Mouse (Mus musculus) cerebellum, adult 2 months (tissue): ENCODE data around the gene Olfr508. TPM values are rescaled to one million over a fixed set of nuclear protein-coding genes. Genes with fewer than 3 reads are reported as not detected.
A peak's percentile ranks its signal among the peaks of the same experiment; 100 is the strongest.
"Not testable (repeated sequence)": the region's sequence is repeated elsewhere in the genome, so short reads cannot be mapped to it uniquely, and the experiment has no call there.

Experiments
- DNase-seq, 2 experiments: peaks; one replicate each; pipeline ENCODE4 v3.0.0; 2021
- H3K27ac ChIP-seq: fragments of 200-500 bp; 2 replicates; pipeline ENCODE4 v1.5.1; 2012; ENCODE audit warnings: low read length, control low read depth, inconsistent platforms; ENCODE audit not compliant: insufficient read depth
- H3K27me3 ChIP-seq: fragments of 200-500 bp; 2 replicates; pipeline ENCODE4 v1.6.1; 2012; ENCODE audit warnings: inconsistent platforms, mild to moderate bottlenecking, low read length, moderate library complexity; ENCODE audit not compliant: control insufficient read depth, insufficient read depth
- H3K4me1 ChIP-seq: fragments of 200-500 bp; 2 replicates; pipeline ENCODE4 v1.6.1; 2011; ENCODE audit warnings: low read length; ENCODE audit not compliant: control insufficient read depth, insufficient read depth
- H3K4me3 ChIP-seq: fragments of 200-500 bp; replicated peaks from 2 replicates; pipeline ENCODE3; 2011; ENCODE audit warnings: mild to moderate bottlenecking, low read depth, low read length, control low read depth; ENCODE audit not compliant: insufficient read depth
- CTCF ChIP-seq: fragments of 200-500 bp; IDR thresholded peaks from 2 replicates; pipeline ENCODE4 v1.5.1; 2011; ENCODE audit warnings: low read depth, mild to moderate bottlenecking, control low read depth, low read length, moderate library complexity, borderline replicate concordance; ENCODE audit not compliant: insufficient read depth
- POLR2A ChIP-seq: fragments of 200-500 bp; IDR thresholded peaks from 2 replicates; pipeline ENCODE4 v1.6.1; 2011; ENCODE audit warnings: low read length, control low read depth, borderline replicate concordance; ENCODE audit not compliant: insufficient read depth
- WGBS: fragments of 180-500 bp; shearing (Covaris S2); methylation state at CpG from one replicate; pipeline ENCODE4 v1.1.7; 2018; 5-methylcytosine and 5-hydroxymethylcytosine counted together
- polyA plus RNA-seq: library from polyadenylated mRNA; depleted of rRNA; stranded (reverse); fragments of >200 nt; gene quantifications from 2 replicates; pipeline ENCODE4 v1.2.3, GENCODE M21; 2012; rRNA removed

The Olfr508 gene
- polyA plus RNA-seq: not detected in 2 replicates

- H3K27ac ChIP-seq: no peak within 1 kb of the TSS
- whole genome bisulfite sequencing: 84% methylated on average over 3 of the region's 3 CpGs
- DNase-seq: no peak
- H3K27me3 ChIP-seq: no peaks in the 10 kb centered on the region
- no peak for TF ChIP-seq POLR2A
- H3K4me3 ChIP-seq: no peak within 1 kb of the TSS
- no peaks in the 10 kb centered on the region for H3K4me1 ChIP-seq
Observed at GRCm38 (mm10) chr7:108629694-108630093, at the start of gene Olfr508. TSS of gene Olfr508 (plus strand) at chr7:108629994.

GRCm38 (mm10) chr7:108589797-108590196, 40.0 kb upstream of the Olfr508 start:
- 92% methylated on average over 1 of the region's 1 CpGs for WGBS
- Histone ChIP-seq H3K4me3 (no peak overlapping the region), H3K27ac (no peak overlapping the region), H3K27me3 (no peaks in the 10 kb centered on the region), H3K4me1 (no peaks in the 10 kb centered on the region)
- peak in 1 of 2 experiments; percentile 0 for DNase-seq
- TF ChIP-seq POLR2A (no peak), CTCF (no peak)

GRCm38 (mm10) chr7:108601916-108602315, 27.9 kb upstream of the Olfr508 start:
- WGBS: 70% methylated on average over 3 of the region's 3 CpGs
- not testable (repeated sequence) for H3K27me3 ChIP-seq, H3K27ac ChIP-seq, H3K4me3 ChIP-seq, DNase-seq, H3K4me1 ChIP-seq

- DNase-seq: no peak
- Histone ChIP-seq H3K27me3 (no peaks in the 10 kb centered on the region), H3K4me3 (no peak within 1 kb of the TSS), H3K4me1 (no peaks in the 10 kb centered on the region), H3K27ac (no peak within 1 kb of the TSS)
- no peak for TF ChIP-seq POLR2A
- no peak for TF ChIP-seq CTCF
Observed at GRCm38 (mm10) chr7:108610487-108610886, 19.3 kb upstream of the Olfr508 start, which contains the start of gene Olfr506. TSS of gene Olfr506 (plus strand) at chr7:108610787.

GRCm38 (mm10) chr7:108614110-108614509, 15.7 kb upstream of the Olfr508 start:
- H3K27me3 ChIP-seq: no peaks in the 10 kb centered on the region
- no peak for DNase-seq
- 86% methylated on average over 2 of the region's 2 CpGs for WGBS
- TF ChIP-seq POLR2A (no peak), CTCF (no peak)
- no peak overlapping the region for H3K27ac ChIP-seq
- no peak overlapping the region for H3K4me3 ChIP-seq
- no peaks in the 10 kb centered on the region for H3K4me1 ChIP-seq

GRCm38 (mm10) chr7:108616781-108617180, 13.0 kb upstream of the Olfr508 start:
- H3K4me3 ChIP-seq, DNase-seq, H3K27me3 ChIP-seq, H3K4me1 ChIP-seq, H3K27ac ChIP-seq: not testable (repeated sequence)
- WGBS: 51% methylated on average over 3 of the region's 3 CpGs

GRCm38 (mm10) chr7:108621514-108621913, 8.3 kb upstream of the Olfr508 start, which contains the start of gene Olfr507:
TSS of gene Olfr507 (plus strand) at chr7:108621814.
- Histone ChIP-seq H3K4me3 (no peak within 1 kb of the TSS), H3K27ac (no peak within 1 kb of the TSS), H3K4me1 (no peaks in the 10 kb centered on the region), H3K27me3 (no peaks in the 10 kb centered on the region)
- WGBS: 74% methylated on average over 2 of the region's 2 CpGs
- no peak for TF ChIP-seq POLR2A
- TF ChIP-seq CTCF: no peak
- DNase-seq: no peak

GRCm38 (mm10) chr7:108651806-108652205, 22.0 kb downstream of the Olfr508 start, which contains the start of gene Olfr509:
TSS of gene Olfr509 (minus strand) at chr7:108651906.
- no peak within 1 kb of the TSS for H3K27ac ChIP-seq
- H3K4me1 ChIP-seq: no peaks in the 10 kb centered on the region
- H3K4me3 ChIP-seq: no peak within 1 kb of the TSS
- no peak for DNase-seq
- TF ChIP-seq POLR2A (no peak), CTCF (no peak)
- H3K27me3 ChIP-seq: no peaks in the 10 kb centered on the region

GRCm38 (mm10) chr7:108662419-108662818, 32.6 kb downstream of the Olfr508 start:
- TF ChIP-seq POLR2A (no peak), CTCF (no peak)
- no peak for DNase-seq
- Histone ChIP-seq H3K27me3 (no peaks in the 10 kb centered on the region), H3K4me3 (no peak overlapping the region), H3K27ac (no peak overlapping the region), H3K4me1 (no peaks in the 10 kb centered on the region)
- WGBS: 89% methylated on average over 3 of the region's 3 CpGs
